Mouse (Mus musculus) CH12.LX (cell line): ENCODE measurements at regions not wholly inside any gene's neighbourhood (a gene's known extent, or its start where the extent isn't known, plus 50 kb on each side); places are given as distances from the start of the nearest gene placed in this dataset.

ENCODE experiments used
- DNase-seq: peaks from one replicate; pipeline ENCODE4 v3.0.0-alpha.2; 2013; ENCODE audit errors: extremely low read depth
- H3K27ac ChIP-seq: 2 replicates; pipeline ENCODE4 v1.5.1; 2012; ENCODE audit warnings: low read depth, mild to moderate bottlenecking, control low read depth, moderate library complexity; ENCODE audit not compliant: insufficient read depth
- H3K27me3 ChIP-seq: replicated peaks from 2 replicates; pipeline ENCODE3; 2012; ENCODE audit warnings: inconsistent platforms
- H3K36me3 ChIP-seq, 2 experiments: replicated peaks in 1 of 2; 2 replicates each; pipeline versions ENCODE3 to v1.6.1; 2012; ENCODE audit warnings: inconsistent platforms in 1 of 2, low read length in 1 of 2, mild to moderate bottlenecking in 1 of 2, mixed read lengths in 1 of 2, moderate library complexity in 1 of 2; ENCODE audit not compliant: control insufficient read depth in 1 of 2, insufficient read depth in 1 of 2
- H3K4me1 ChIP-seq, 2 experiments: 2 replicates each; pipeline ENCODE4 v1.6.1; 2012; ENCODE audit warnings: inconsistent platforms in 1 of 2, moderate library complexity in 1 of 2; ENCODE audit not compliant: insufficient read depth in 2 of 2, control insufficient read depth in 1 of 2
- H3K4me2 ChIP-seq: 2 replicates; pipeline ENCODE4 v1.6.1; 2012; ENCODE audit warnings: low read depth, mild to moderate bottlenecking, control low read depth; ENCODE audit not compliant: poor library complexity, insufficient read depth, severe bottlenecking
- H3K4me3 ChIP-seq, 3 experiments: fragments of 150-350 bp in 1 of 3; sonication (generic) in 1 of 3; replicated peaks in 1 of 3; 2 replicates each; pipeline versions ENCODE3 to v1.5.1; 2011 to 2012; ENCODE audit warnings: low read depth in 2 of 3, low read length in 2 of 3, mild to moderate bottlenecking in 2 of 3, moderate library complexity in 2 of 3, control low read depth in 1 of 3, improper control_type of control experiment in 1 of 3, inconsistent platforms in 1 of 3, mixed read lengths in 1 of 3; ENCODE audit not compliant: poor library complexity in 1 of 3
- H3K79me2 ChIP-seq: replicated peaks from 2 replicates; pipeline ENCODE4 v1.6.1; 2012; ENCODE audit warnings: mild to moderate bottlenecking, moderate library complexity; ENCODE audit not compliant: control insufficient read depth, poor library complexity, insufficient read depth, severe bottlenecking; ENCODE audit errors: extremely low read depth
- H3K9ac ChIP-seq: 2 replicates; pipeline ENCODE4 v1.6.1; 2012; ENCODE audit warnings: low read depth, mild to moderate bottlenecking, control low read depth, moderate library complexity; ENCODE audit not compliant: insufficient read depth
- H3K9me3 ChIP-seq: replicated peaks from 2 replicates; pipeline ENCODE3; 2012; ENCODE audit warnings: low read length, inconsistent platforms, mixed read lengths
- BHLHE40 ChIP-seq: IDR thresholded peaks from 2 replicates; pipeline ENCODE4 v1.6.1; 2011; ENCODE audit warnings: mild to moderate bottlenecking, low read depth, low read length, improper control_type of control experiment
- CTCF ChIP-seq, 2 experiments: IDR thresholded peaks in 1 of 2; conservative IDR thresholded peaks in 1 of 2; 2 replicates each; pipeline ENCODE4 v1.5.1; 2011 to 2012; ENCODE audit warnings: low read depth in 2 of 2, low read length in 2 of 2, improper control_type of control experiment in 1 of 2, inconsistent platforms in 1 of 2, mild to moderate bottlenecking in 1 of 2, moderate library complexity in 1 of 2
- IRF4 ChIP-seq: IDR thresholded peaks from 2 replicates; pipeline ENCODE4 v1.6.1; 2014; ENCODE audit warnings: low read depth, mild to moderate bottlenecking, inconsistent platforms, low read length, improper control_type of control experiment
- JUN ChIP-seq: IDR thresholded peaks from 2 replicates; pipeline ENCODE4 v1.6.1; 2011; ENCODE audit warnings: low read depth, mild to moderate bottlenecking, low read length, improper control_type of control experiment, moderate library complexity; ENCODE audit not compliant: insufficient read depth
- JUND ChIP-seq: conservative IDR thresholded peaks from 2 replicates; pipeline ENCODE4 v1.6.1; 2011; ENCODE audit warnings: low read depth, low read length, improper control_type of control experiment
- KAT2A ChIP-seq: IDR thresholded peaks from 2 replicates; pipeline ENCODE4 v1.6.1; 2012; ENCODE audit warnings: low read length, improper control_type of control experiment, inconsistent platforms; ENCODE audit not compliant: insufficient replicate concordance
- MAFK ChIP-seq: IDR thresholded peaks from 2 replicates; pipeline ENCODE4 v1.6.1; 2011; ENCODE audit warnings: low read length, improper control_type of control experiment; ENCODE audit not compliant: insufficient replicate concordance
- MEF2A ChIP-seq: IDR thresholded peaks from 2 replicates; pipeline ENCODE4 v1.6.1; 2014; ENCODE audit warnings: low read depth, mild to moderate bottlenecking, inconsistent platforms, low read length, improper control_type of control experiment, borderline replicate concordance
- MXI1 ChIP-seq: IDR thresholded peaks from 2 replicates; pipeline ENCODE4 v1.6.1; 2011; ENCODE audit warnings: mild to moderate bottlenecking, low read depth, low read length, improper control_type of control experiment
- POLR2A ChIP-seq: IDR thresholded peaks from 2 replicates; pipeline ENCODE4 v1.6.1; 2011; ENCODE audit warnings: low read depth, mild to moderate bottlenecking, improper control_type of control experiment, low read length
- RAD21 ChIP-seq: IDR thresholded peaks from 2 replicates; pipeline ENCODE4 v1.6.1; 2011; ENCODE audit warnings: low read depth, mild to moderate bottlenecking, low read length, improper control_type of control experiment, moderate library complexity
- SIN3A ChIP-seq: IDR thresholded peaks from 2 replicates; pipeline ENCODE4 v1.6.1; 2012; ENCODE audit warnings: low read length, improper control_type of control experiment, inconsistent platforms
- SMC3 ChIP-seq: IDR thresholded peaks from 2 replicates; pipeline ENCODE4 v1.6.1; 2011; ENCODE audit warnings: low read depth, low read length, improper control_type of control experiment
- TCF12 ChIP-seq: IDR thresholded peaks from 2 replicates; pipeline ENCODE4 v1.6.1; 2014; ENCODE audit warnings: low read depth, mild to moderate bottlenecking, inconsistent platforms, low read length, improper control_type of control experiment
- ZKSCAN1 ChIP-seq: IDR thresholded peaks from 2 replicates; pipeline ENCODE4 v1.6.1; 2012; ENCODE audit warnings: low read depth, inconsistent platforms, low read length, improper control_type of control experiment, borderline replicate concordance
- ZNF384 ChIP-seq: IDR thresholded peaks from 2 replicates; pipeline ENCODE4 v1.6.1; 2012; ENCODE audit warnings: low read depth, low read length, improper control_type of control experiment, inconsistent platforms
- dilution Hi-C: fragments of 300-500 bp; cut with MboI; formaldehyde crosslinking; loops from 2 replicates; pipeline ENCODE4 v1.14.3; 2020; ENCODE audit warnings: low sequenced_read_pairs; ENCODE audit not compliant: extremely low pct_unique_long_range_greater_than_20kb, extremely low pct_ligation_motif_present
- in situ Hi-C: fragments of 300-500 bp; cut with MboI; formaldehyde crosslinking; loops from 3 replicates; pipeline ENCODE4 v1.14.3; 2019; ENCODE audit warnings: low sequenced_read_pairs, low pct_ligation_motif_present, low pct_unique_long_range_greater_than_20kb, mixed read lengths

GRCm38 (mm10) chr17:62326844-62327243, 554.3 kb downstream of the Efna5 start:
- H3K79me2 ChIP-seq: no peaks in the 10 kb centered on the region
- no peak for DNase-seq
- no peaks in the 10 kb centered on the region for H3K36me3 ChIP-seq
- dilution Hi-C loops (no loop called here), in situ Hi-C loops (no loop called here)
- H3K4me1 ChIP-seq: no peaks in the 10 kb centered on the region
- H3K4me2 ChIP-seq: no peak overlapping the region
- H3K9ac ChIP-seq: no peak overlapping the region
- no peaks in the 10 kb centered on the region for H3K27me3 ChIP-seq
- H3K27ac ChIP-seq: no peak overlapping the region
- H3K4me3 ChIP-seq: no peak overlapping the region
- H3K9me3 ChIP-seq: peaks cover 15% of the 10 kb centered on the region
- no peak for TF ChIP-seq MXI1
- no peak for TF ChIP-seq ZNF384
- TF ChIP-seq TCF12: no peak
- no peak for TF ChIP-seq BHLHE40
- no peak for TF ChIP-seq ZKSCAN1
- TF ChIP-seq SMC3: no peak
- TF ChIP-seq JUN: no peak
- TF ChIP-seq POLR2A: no peak
- no peak for TF ChIP-seq MEF2A
- TF ChIP-seq SIN3A: no peak
- TF ChIP-seq IRF4: no peak
- TF ChIP-seq MAFK: no peak
- TF ChIP-seq KAT2A: no peak

- no peaks in the 10 kb centered on the region for H3K4me1 ChIP-seq
- no peak overlapping the region for H3K4me2 ChIP-seq
- dilution Hi-C loops (no loop called here), in situ Hi-C loops (no loop called here)
- H3K36me3 ChIP-seq: no peaks in the 10 kb centered on the region
- H3K79me2 ChIP-seq: no peaks in the 10 kb centered on the region
- H3K4me3 ChIP-seq: no peak overlapping the region
- H3K9ac ChIP-seq: no peak overlapping the region
- H3K9me3 ChIP-seq: peaks cover 20% of the 10 kb centered on the region
- no peak for TF ChIP-seq RAD21
- no peaks in the 10 kb centered on the region for H3K27me3 ChIP-seq
- H3K27ac ChIP-seq: no peak overlapping the region
- DNase-seq: no peak
Observed at GRCm38 (mm10) chr17:62319033-62319432, 562.1 kb downstream of the Efna5 start.

- dilution Hi-C loops: no loop called here
- no peak overlapping the region for H3K27ac ChIP-seq
- H3K4me3 ChIP-seq: no peak overlapping the region
- in situ Hi-C loops: no loop called here
- H3K4me1 ChIP-seq: no peaks in the 10 kb centered on the region
- DNase-seq: no peak
- H3K27me3 ChIP-seq: no peaks in the 10 kb centered on the region
- no peaks in the 10 kb centered on the region for H3K79me2 ChIP-seq
- H3K9me3 ChIP-seq: peaks cover 9% of the 10 kb centered on the region
- H3K9ac ChIP-seq: no peak overlapping the region
- TF ChIP-seq CTCF (conservative IDR thresholded peaks at IDR 0.05 in 1 of 2, IDR thresholded peaks at IDR 0.05 in 1 of 2; ENCODE audit: low read depth in 2 of 2, low read length in 2 of 2): 0 out of 4 replicates have a peak, but pooled peaks of 1 of the 2 experiments have one; percentile 2
- no peak for TF ChIP-seq JUND
- H3K36me3 ChIP-seq: no peaks in the 10 kb centered on the region
- H3K4me2 ChIP-seq: no peak overlapping the region
Observed at GRCm38 (mm10) chr17:62310059-62310458, 571.1 kb downstream of the Efna5 start.
